Mouse (Mus musculus) cerebellum, adult 2 months (tissue): ENCODE results near the gene Fbxw7.

ENCODE experiments used
- CTCF ChIP-seq: fragments of 200-500 bp; IDR thresholded peaks from 2 replicates; pipeline ENCODE4 v1.5.1; 2011; ENCODE audit warnings: low read depth, mild to moderate bottlenecking, control low read depth, low read length, moderate library complexity, borderline replicate concordance; ENCODE audit not compliant: insufficient read depth
- POLR2A ChIP-seq: fragments of 200-500 bp; IDR thresholded peaks from 2 replicates; pipeline ENCODE4 v1.6.1; 2011; ENCODE audit warnings: low read length, control low read depth, borderline replicate concordance; ENCODE audit not compliant: insufficient read depth

DNA sequence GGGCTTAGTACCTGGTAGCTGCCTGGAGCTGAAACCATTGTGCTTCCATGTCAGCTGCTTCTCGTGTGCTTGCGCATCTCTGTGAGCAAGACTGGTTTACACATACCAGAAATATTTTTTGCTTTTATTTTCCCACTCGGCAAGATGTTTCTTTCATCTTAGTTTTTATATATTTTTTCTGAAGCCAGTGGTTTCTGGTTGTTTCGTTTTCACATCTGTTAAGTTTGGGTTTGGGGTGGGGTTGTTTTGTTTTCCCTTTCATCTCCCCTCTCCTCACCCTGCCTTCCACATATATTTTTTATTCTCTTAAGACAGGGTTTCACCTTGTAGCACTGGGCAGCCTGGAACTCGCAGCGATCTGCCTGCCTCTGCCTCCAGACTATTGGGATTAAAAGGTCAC lies 44.5 kb upstream of the Fbxw7 start:
- no peak for TF ChIP-seq CTCF
- TF ChIP-seq POLR2A: no peak
